Mouse (Mus musculus): Measurements from ENCODE around the gene Gm11554.
"Not testable (repeated sequence)": the region's sequence is repeated elsewhere in the genome, so short reads cannot be mapped to it uniquely, and the experiment has no call there.

The Gm11554 gene

GRCm38 (mm10) chr11:99804346-99804745 lies at the start of gene Gm11554:
TSS of gene Gm11554 (minus strand) at chr11:99804446.
- DNase-seq (ENCODE audit: low spot score in 2 of 2), result not testable (repeated sequence)

GRCm38 (mm10) chr11:99851508-99851907 lies 47.3 kb upstream of the Gm11554 start, which contains the start of gene Krtap4-16:
TSS of gene Krtap4-16 (minus strand) at chr11:99851608.
- no peak for DNase-seq (ENCODE audit: low spot score in 2 of 2)

GRCm38 (mm10) chr11:99846746-99847145 lies 42.5 kb upstream of the Gm11554 start:
- DNase-seq (ENCODE audit: low spot score in 2 of 2), result no peak

- no peak for DNase-seq (ENCODE audit: low spot score in 2 of 2)
These were observed 37.9 kb upstream of the Gm11554 start for GRCm38 (mm10) chr11:99842185-99842584.

- DNase-seq (ENCODE audit: low spot score in 2 of 2), result no peak
These were observed 33.7 kb upstream of the Gm11554 start, which contains the start of gene 2300003K06Rik for GRCm38 (mm10) chr11:99837966-99838365. TSS of gene 2300003K06Rik (minus strand) at chr11:99838066.

- DNase-seq (ENCODE audit: low spot score in 2 of 2), result not testable (repeated sequence)
These were observed 11.3 kb upstream of the Gm11554 start, which contains the start of gene Gm11564 for GRCm38 (mm10) chr11:99815566-99815965. TSS of gene Gm11564 (minus strand) at chr11:99815666.

GRCm38 (mm10) chr11:99809792-99810191 lies 5.5 kb upstream of the Gm11554 start, which contains the start of gene Krtap4-13:
TSS of gene Krtap4-13 (minus strand) at chr11:99809892.
- DNase-seq (ENCODE audit: low spot score in 2 of 2), result not testable (repeated sequence)

GRCm38 (mm10) chr11:99798832-99799231 lies 5.4 kb downstream of the Gm11554 start, which contains the start of gene Gm11569:
TSS of gene Gm11569 (minus strand) at chr11:99798932.
- not testable (repeated sequence) for DNase-seq (ENCODE audit: low spot score in 2 of 2)

GRCm38 (mm10) chr11:99793367-99793766 lies 10.9 kb downstream of the Gm11554 start, which contains the start of gene Gm11596:
TSS of gene Gm11596 (minus strand) at chr11:99793467.
- no peak for DNase-seq (ENCODE audit: low spot score in 2 of 2)

GRCm38 (mm10) chr11:99784900-99785299 lies 19.3 kb downstream of the Gm11554 start, which contains the start of gene Krtap4-9:
TSS of gene Krtap4-9 (plus strand) at chr11:99785200.
- DNase-seq (ENCODE audit: low spot score in 2 of 2), result not testable (repeated sequence)

- DNase-seq (ENCODE audit: low spot score in 2 of 2), result no peak
These were observed 23.6 kb downstream of the Gm11554 start, which contains the start of gene Krtap4-8 for GRCm38 (mm10) chr11:99780604-99781003. TSS of gene Krtap4-8 (minus strand) at chr11:99780704.

GRCm38 (mm10) chr11:99778401-99778800 lies 25.8 kb downstream of the Gm11554 start:
- DNase-seq (ENCODE audit: low spot score in 2 of 2), result no peak

GRCm38 (mm10) chr11:99772813-99773212 lies 31.4 kb downstream of the Gm11554 start, which contains the start of gene Gm11595:
TSS of gene Gm11595 (minus strand) at chr11:99772913.
- not testable (repeated sequence) for DNase-seq (ENCODE audit: low spot score in 2 of 2)

GRCm38 (mm10) chr11:99768410-99768809 lies 35.8 kb downstream of the Gm11554 start:
- DNase-seq (ENCODE audit: low spot score in 2 of 2), result no peak

- DNase-seq (ENCODE audit: low spot score in 2 of 2), result no peak
These were observed 45.4 kb downstream of the Gm11554 start for GRCm38 (mm10) chr11:99758877-99759276.

Data from natural killer cell, adult 2 months (primary cell).